Mouse (Mus musculus) spleen, adult 2 months (tissue): ENCODE measurements around the gene Sult2b1. TPM values are rescaled to one million over a fixed set of nuclear protein-coding genes. Genes with fewer than 3 reads are reported as not detected.
A peak's percentile ranks its signal among the peaks of the same experiment; 100 is the strongest.

Source experiments
- DNase-seq, 2 experiments: peaks; one replicate each; pipeline versions ENCODE4 v3.0.0 to v3.0.0-alpha.2; 2012 to 2021; ENCODE audit warnings: low spot score in 2 of 2, low read depth in 1 of 2
- H3K27ac ChIP-seq: fragments of 200-500 bp; 2 replicates; pipeline ENCODE4 v1.5.1; 2012; ENCODE audit warnings: low read length, inconsistent platforms; ENCODE audit not compliant: insufficient read depth
- H3K27me3 ChIP-seq: fragments of 200-500 bp; 2 replicates; pipeline ENCODE4 v1.6.1; 2012; ENCODE audit warnings: mild to moderate bottlenecking, moderate library complexity, low read length, inconsistent platforms; ENCODE audit not compliant: control insufficient read depth, insufficient read depth
- H3K36me3 ChIP-seq: fragments of 200-500 bp; 2 replicates; pipeline ENCODE4 v1.6.1; 2012; ENCODE audit warnings: mild to moderate bottlenecking, low read length, inconsistent platforms; ENCODE audit not compliant: control insufficient read depth, insufficient read depth
- H3K4me1 ChIP-seq: fragments of 200-500 bp; 2 replicates; pipeline ENCODE4 v1.6.1; 2011; ENCODE audit warnings: inconsistent platforms; ENCODE audit not compliant: control insufficient read depth, insufficient read depth, insufficient read length
- H3K4me3 ChIP-seq: fragments of 200-500 bp; 2 replicates; pipeline ENCODE4 v1.5.1; 2011; ENCODE audit warnings: mild to moderate bottlenecking, inconsistent platforms; ENCODE audit not compliant: insufficient read depth, insufficient read length; ENCODE audit errors: extremely low read depth
- CTCF ChIP-seq: fragments of 200-500 bp; IDR thresholded peaks from 2 replicates; pipeline ENCODE4 v1.5.1; 2011; ENCODE audit warnings: mild to moderate bottlenecking, inconsistent platforms; ENCODE audit not compliant: insufficient read depth, insufficient read length, insufficient replicate concordance; ENCODE audit errors: extremely low read depth
- POLR2A ChIP-seq: fragments of 200-500 bp; IDR thresholded peaks from 2 replicates; pipeline ENCODE4 v1.6.1; 2011; ENCODE audit warnings: low read depth, low read length, inconsistent platforms
- WGBS: fragments of 180-500 bp; shearing (Covaris S2); methylation state at CpG from one replicate; pipeline ENCODE4 v1.1.7; 2018; 5-methylcytosine and 5-hydroxymethylcytosine counted together
- polyA plus RNA-seq: library from polyadenylated mRNA; depleted of rRNA; stranded (reverse); fragments of >200 nt; gene quantifications from 2 replicates; pipeline ENCODE4 v1.2.3, GENCODE M21; 2012

Sult2b1 gene
- polyA plus RNA-seq, 1 experiment = 0.76 TPM

GRCm38 (mm10) chr7:45689800-45690199 lies 94.7 kb downstream of the Sult2b1 start:
- H3K27ac ChIP-seq = no peak overlapping the region
- TF ChIP-seq CTCF (no peak), POLR2A (no peak)
- no peaks in the 10 kb centered on the region for H3K27me3 ChIP-seq
- H3K36me3 ChIP-seq = no peaks in the 10 kb centered on the region
- no peak for DNase-seq
- WGBS = 81% methylated on average over 11 of the region's 11 CpGs
- peaks cover 4% of the 10 kb centered on the region; the same call in 1 of the 2 replicates for H3K4me1 ChIP-seq
- no peak overlapping the region for H3K4me3 ChIP-seq

GRCm38 (mm10) chr7:45689099-45689498 lies 95.4 kb downstream of the Sult2b1 start:
- Histone ChIP-seq H3K36me3 (no peaks in the 10 kb centered on the region), H3K4me3 (no peak overlapping the region), H3K27ac (no peak overlapping the region), H3K27me3 (no peaks in the 10 kb centered on the region), H3K4me1 (peaks cover 4% of the 10 kb centered on the region; the same call in 1 of the 2 replicates)
- TF ChIP-seq CTCF (no peak), POLR2A (no peak)
- DNase-seq = no peak
- 43% methylated on average over 6 of the region's 6 CpGs for WGBS

GRCm38 (mm10) chr7:45686841-45687240 lies 97.6 kb downstream of the Sult2b1 start:
- no peaks in the 10 kb centered on the region for H3K27me3 ChIP-seq
- peaks cover 11% of the 10 kb centered on the region for H3K4me1 ChIP-seq
- DNase-seq = no peak
- no peak overlapping the region for H3K4me3 ChIP-seq
- TF ChIP-seq POLR2A = no peak
- no peaks in the 10 kb centered on the region for H3K36me3 ChIP-seq
- 66% methylated on average over 3 of the region's 3 CpGs for WGBS
- no peak overlapping the region for H3K27ac ChIP-seq

- Histone ChIP-seq H3K4me1 (peaks cover 18% of the 10 kb centered on the region), H3K27me3 (no peaks in the 10 kb centered on the region), H3K36me3 (no peaks in the 10 kb centered on the region), H3K4me3 (no peak overlapping the region), H3K27ac (no peak overlapping the region)
- WGBS = 85% methylated on average over 10 of the region's 10 CpGs
- TF ChIP-seq CTCF = no peak
- TF ChIP-seq POLR2A = no peak
- no peak for DNase-seq
These were observed 98.7 kb downstream of the Sult2b1 start for GRCm38 (mm10) chr7:45685811-45686210.

GRCm38 (mm10) chr7:45683396-45684050 lies 100.9 kb downstream of the Sult2b1 start, which contains the start of gene Ntn5:
Gene Ntn5, plus strand, starts transcription at chr7:45684022.
- Histone ChIP-seq H3K27me3 (no peaks in the 10 kb centered on the region), H3K4me1 (peaks cover 29% of the 10 kb centered on the region), H3K4me3 (no peak within 1 kb of the TSS), H3K36me3 (no peaks in the 10 kb centered on the region), H3K27ac (no peak within 1 kb of the TSS)
- DNase-seq = no peak
- WGBS = 73% methylated on average over 7 of the region's 7 CpGs
- TF ChIP-seq CTCF (no peak), POLR2A (no peak)

- Histone ChIP-seq H3K36me3 (no peaks in the 10 kb centered on the region), H3K4me1 (peaks cover 29% of the 10 kb centered on the region), H3K27ac (peak overlapping the region; percentile 89), H3K4me3 (no peak overlapping the region), H3K27me3 (no peaks in the 10 kb centered on the region)
- TF ChIP-seq CTCF = peak; percentile 96
- no peak for TF ChIP-seq POLR2A
- peak; percentile 60 to 78 for DNase-seq
- 47% methylated on average over 14 of the region's 14 CpGs for WGBS
These were observed 102.0 kb downstream of the Sult2b1 start for GRCm38 (mm10) chr7:45682144-45683126.
